Mouse (Mus musculus) mature B cell (primary cell): Measurements from ENCODE around the gene Coro6.

ENCODE experiments used
- in situ Hi-C: fragments of 300-500 bp; cut with MboI; formaldehyde crosslinking; loops from 2 replicates; pipeline ENCODE4 v1.14.3; 2019

The Coro6 gene

GRCm38 (mm10) chr11:77512891-77513810 lies 50.9 kb downstream of the Coro6 start:
- in situ Hi-C loops = no loop called here

DNA sequence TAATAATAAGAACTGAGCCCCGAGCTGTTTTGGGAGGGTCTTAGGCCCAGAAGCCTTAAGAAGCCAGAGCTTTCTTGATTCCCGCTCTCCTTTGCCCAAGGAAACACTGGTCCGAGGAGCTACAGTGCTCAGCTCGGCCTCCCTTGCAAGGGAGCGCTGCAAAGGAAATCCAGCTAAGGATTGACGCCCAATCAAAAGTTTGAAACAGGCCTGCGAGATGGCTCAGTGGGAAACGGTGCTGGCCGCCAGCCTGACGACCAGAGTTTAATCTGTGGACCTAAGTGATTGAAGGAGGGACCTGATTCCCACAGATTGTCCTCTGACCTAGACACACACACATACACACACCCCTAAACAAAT lies 51.6 kb downstream of the Coro6 start:
- in situ Hi-C loops = no loop called here

DNA sequence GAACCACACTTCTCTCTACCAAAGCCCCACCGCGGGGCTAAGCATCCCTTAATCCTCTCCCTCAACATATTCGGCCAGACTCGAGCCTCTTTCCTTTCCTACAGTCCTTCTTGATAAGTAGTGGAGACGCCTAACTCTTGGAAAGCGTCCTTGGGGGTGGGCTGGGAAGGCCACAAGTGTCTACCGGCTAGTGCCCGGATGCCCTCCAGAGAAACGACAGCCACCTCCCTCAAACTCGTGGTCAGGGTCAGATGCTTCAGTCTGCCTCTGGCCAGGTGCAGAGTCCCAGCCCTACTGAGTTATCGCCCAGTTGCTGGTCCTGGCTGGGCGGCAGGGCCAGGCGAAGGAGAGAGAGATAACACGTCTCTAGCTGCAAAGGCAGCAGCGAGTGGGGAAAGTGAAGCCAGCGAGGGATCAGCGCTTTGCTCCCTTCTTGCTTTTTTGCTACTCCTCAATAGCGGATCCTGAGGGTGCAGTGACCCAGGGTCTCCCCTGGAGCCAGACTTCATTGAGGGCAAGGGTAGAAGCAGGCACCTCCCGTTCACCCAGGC lies 52.1 kb downstream of the Coro6 start:
- in situ Hi-C loops = no loop called here

- in situ Hi-C loops = no loop called here
Measured at GRCm38 (mm10) chr11:77514832-77515636, 52.8 kb downstream of the Coro6 start, which contains the start of gene Abhd15. Abhd15 (plus strand) TSS chr11:77515121.

DNA sequence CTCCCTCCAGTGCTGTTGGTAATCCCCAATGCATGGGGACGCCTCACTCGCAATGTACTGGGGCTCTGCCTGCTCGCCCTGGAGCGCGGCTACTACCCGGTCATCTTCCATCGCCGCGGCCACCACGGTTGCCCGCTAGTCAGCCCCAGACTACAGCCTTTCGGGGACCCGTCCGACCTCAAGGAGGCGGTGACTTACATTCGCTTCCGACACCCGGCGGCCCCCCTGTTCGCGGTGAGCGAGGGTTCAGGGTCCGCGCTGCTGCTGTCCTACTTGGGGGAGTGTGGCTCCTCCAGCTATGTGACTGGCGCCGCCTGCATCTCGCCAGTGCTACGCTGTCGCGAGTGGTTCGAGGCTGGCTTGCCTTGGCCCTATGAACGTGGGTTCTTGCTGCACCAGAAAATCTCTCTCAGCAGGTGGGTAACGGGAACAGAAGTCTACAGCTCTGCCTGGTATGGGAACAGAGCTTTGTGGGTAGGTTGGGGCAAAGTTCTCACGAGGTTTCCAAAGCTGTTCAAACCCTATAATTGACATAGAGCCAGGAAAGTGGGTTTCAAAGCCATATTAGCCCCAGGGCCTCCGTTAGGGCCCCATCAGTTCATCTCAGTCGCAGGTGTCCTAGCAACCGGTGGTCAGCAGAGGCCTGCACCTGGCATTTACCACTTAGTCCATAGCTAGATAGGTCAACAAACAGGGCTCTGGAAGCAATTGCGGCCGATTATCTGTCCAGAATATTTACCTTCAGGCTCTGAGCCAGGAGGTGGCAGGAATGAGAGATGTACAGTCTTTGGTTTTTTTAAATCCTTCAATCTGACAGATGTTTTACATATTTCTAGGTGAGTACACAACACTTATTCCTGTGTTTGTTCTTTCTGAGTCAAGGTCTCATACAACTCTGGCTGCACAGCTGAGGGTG lies 53.7 kb downstream of the Coro6 start, which contains the start of gene Trp53i13:
Trp53i13 (minus strand) TSS at position 344 of the 916 bp plus-strand sequence.
- in situ Hi-C loops = no loop called here

- in situ Hi-C loops = no loop called here
Measured at GRCm38 (mm10) chr11:77516553-77517425, 54.6 kb downstream of the Coro6 start.

DNA sequence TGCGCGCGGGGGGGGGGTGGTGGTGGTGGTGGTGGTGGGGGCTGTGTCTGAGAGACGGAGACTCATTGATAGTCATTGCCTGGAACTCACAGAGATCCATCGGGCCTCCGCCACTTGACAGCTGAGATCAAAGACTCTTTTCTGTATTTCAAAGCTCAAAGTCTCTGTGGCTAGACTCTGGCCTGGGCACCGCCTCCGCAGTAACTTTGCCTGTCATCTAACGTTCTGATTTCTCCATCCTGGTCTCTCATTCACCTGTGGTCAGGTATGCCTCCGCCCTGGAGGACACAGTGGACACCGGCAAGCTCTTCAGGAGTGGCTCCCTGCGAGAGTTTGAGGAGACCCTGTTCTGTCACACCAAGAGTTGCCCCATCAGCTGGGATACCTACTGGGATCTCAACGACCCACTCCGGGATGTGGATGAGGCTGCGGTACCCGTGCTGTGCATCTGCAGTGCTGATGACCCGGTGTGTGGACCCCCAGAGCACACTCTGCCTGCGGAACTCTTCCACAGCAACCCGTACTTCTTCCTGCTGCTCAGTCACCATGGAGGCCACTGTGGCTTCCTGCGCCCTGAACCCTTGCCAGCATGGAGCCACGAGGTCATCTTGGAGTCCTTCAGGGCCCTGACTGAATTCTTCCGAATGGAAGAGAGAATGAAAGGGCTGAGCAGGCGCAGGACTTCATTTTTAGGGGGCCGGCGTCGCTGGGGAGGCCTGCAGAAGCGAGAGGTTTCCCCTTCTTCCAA lies 56.0 kb downstream of the Coro6 start:
- in situ Hi-C loops = no loop called here

DNA sequence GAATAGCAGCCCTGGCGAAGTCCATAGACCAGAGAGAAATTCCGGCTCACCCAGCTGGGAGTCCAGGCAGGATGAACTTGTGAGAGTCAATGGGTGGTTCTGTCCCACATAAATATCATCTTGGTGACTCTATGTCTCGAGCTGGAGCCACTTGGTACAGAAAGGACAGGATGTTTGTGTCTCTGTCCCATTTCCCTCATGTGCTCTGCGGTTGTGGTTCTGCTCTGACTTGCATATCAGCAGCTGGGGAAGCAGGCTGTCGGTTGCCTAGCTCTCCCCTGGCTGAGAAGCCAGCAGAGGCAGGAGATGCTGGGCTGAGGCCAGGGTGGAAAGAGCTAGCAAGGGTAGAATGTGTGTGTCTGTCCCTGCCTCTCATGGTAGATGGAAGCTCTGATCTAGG lies 56.8 kb downstream of the Coro6 start, which contains the start of gene Gm10392:
Gm10392 (minus strand) TSS at position 156 of the 400 bp plus-strand sequence.
- in situ Hi-C loops = no loop called here
